Mouse (Mus musculus) C2C12 (cell line): ENCODE measurements at regions not wholly inside any gene's neighbourhood (a gene's known extent, or its start where the extent isn't known, plus 50 kb on each side); places are given as distances from the start of the nearest gene placed in this dataset.

Source experiments
- CTCF ChIP-seq: IDR thresholded peaks from one replicate; pipeline ENCODE4 v1.5.1; 2011; ENCODE audit not compliant: control insufficient read depth, insufficient read depth, insufficient read length
- FOSL1 ChIP-seq: IDR thresholded peaks from one replicate; pipeline ENCODE4 v1.8.0; 2011; ENCODE audit warnings: mild to moderate bottlenecking, low read length; ENCODE audit not compliant: poor library complexity, insufficient read depth, severe bottlenecking
- MAX ChIP-seq: IDR thresholded peaks from one replicate; pipeline ENCODE4 v1.6.1; 2011; ENCODE audit warnings: mild to moderate bottlenecking, control low read depth
- MYOG ChIP-seq: IDR thresholded peaks from one replicate; pipeline ENCODE4 v1.6.1; 2011; ENCODE audit not compliant: control insufficient read depth, insufficient read length; ENCODE audit errors: extremely low read depth

DNA sequence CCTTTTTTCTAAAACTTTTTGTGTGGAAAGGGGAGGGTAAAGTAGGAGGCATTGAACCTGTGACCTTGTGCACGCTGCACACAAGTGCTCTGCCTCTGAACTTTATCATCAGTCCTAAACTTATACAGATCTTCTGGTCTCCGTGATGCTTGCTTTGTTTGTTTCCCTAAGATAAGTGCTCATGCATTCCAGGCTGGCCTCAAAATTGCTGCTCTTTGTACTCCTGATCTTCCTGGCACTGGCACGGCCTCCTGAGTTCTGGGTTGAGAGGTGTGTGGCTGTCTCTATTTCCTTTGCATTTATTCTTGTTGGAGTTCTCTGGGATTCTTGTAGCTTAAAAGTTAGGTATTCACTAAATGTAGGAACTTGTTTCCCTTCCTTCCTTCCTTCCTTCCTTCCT is 86.1 kb upstream of the Aldh1a3 start:
- TF ChIP-seq CTCF (no peak), FOSL1 (no peak), MAX (no peak), MYOG (no peak)
